ENCODE assay signal across 23 mouse cellular contexts in genomic region chr15:78158335-78158734, GRCm38 (mm10). TPM values are rescaled to one million over a fixed set of nuclear protein-coding genes. Genes with fewer than 3 reads are reported as not detected.
"Had no signal": no experiment of that assay in that cellular context is flagged by ENCODE, and none has a peak within 500 bp of the region (broad histone marks: within the 10 kb centered on the region; RNA-seq: fewer than 3 reads in every experiment).

No protein-coding gene starts in this region.

- H3K36me3 ChIP-seq: lung, embryonic 15.5 days; midbrain, embryonic 15.5 days; stomach, embryonic 15.5 days had no signal

- H3K9ac ChIP-seq: lung, embryonic 15.5 days; midbrain, embryonic 13.5 days; midbrain, embryonic 15.5 days; neural tube, embryonic 12.5 days; stomach, embryonic 15.5 days had no signal

- H3K4me3 ChIP-seq: lung, embryonic 15.5 days; megakaryocyte, embryonic 14.5 days; midbrain, embryonic 13.5 days; midbrain, embryonic 15.5 days; neural tube, embryonic 12.5 days; stomach, embryonic 15.5 days had no signal

- H3K4me2 ChIP-seq: lung, embryonic 15.5 days; midbrain, embryonic 11.5 days; midbrain, embryonic 13.5 days; midbrain, embryonic 15.5 days; neural tube, embryonic 12.5 days; stomach, embryonic 15.5 days had no signal

- H3K27me3 ChIP-seq: lung, embryonic 15.5 days; midbrain, embryonic 13.5 days; midbrain, embryonic 15.5 days; neural tube, embryonic 12.5 days; stomach, embryonic 15.5 days had no signal

- ATAC-seq: lung, postnatal 0 days; midbrain, embryonic 13.5 days; midbrain, embryonic 15.5 days had no signal

- DNase-seq: lung, adult 2 months; lung, postnatal 14 days; lung, postnatal 36 days; right cerebral cortex, postnatal 14 days; thymus, adult 2 months; thymus, postnatal 25 days; thymus, postnatal 4 days had no signal

- H3K27ac ChIP-seq: lung, embryonic 15.5 days; macrophage; midbrain, embryonic 13.5 days; midbrain, embryonic 15.5 days; neural tube, embryonic 12.5 days; stomach, embryonic 15.5 days; stomach, postnatal 0 days had no signal

- H3K4me1 ChIP-seq: lung, embryonic 15.5 days; megakaryocyte, embryonic 14.5 days; midbrain, embryonic 15.5 days; neural tube, embryonic 12.5 days; stomach, embryonic 15.5 days had no signal

- H3K9me3 ChIP-seq: lung, embryonic 15.5 days; megakaryocyte, embryonic 14.5 days; midbrain, embryonic 13.5 days; midbrain, embryonic 15.5 days; neural tube, embryonic 12.5 days; stomach, embryonic 15.5 days had no signal

RNA-seq across cellular contexts. Expression of gene Cacng2, which starts 38.5 kb away (rescaled TPM):
- total RNA-seq: megakaryocyte progenitor cell, adult 5-6 weeks; monocyte, adult 5-6 weeks; neutrophil, adult 5-6 weeks had no signal
- polyA plus RNA-seq: lung, adult 2 months; lung, embryonic 15.5 days; lung, postnatal 0 days; macrophage; spleen, adult 2 months; thymus, adult 2 months; urinary bladder, adult 2 months had no signal

RNA-seq across cellular contexts. Expression of gene Pvalb, which starts 47.9 kb away (rescaled TPM):
- total RNA-seq: megakaryocyte progenitor cell, adult 5-6 weeks; monocyte, adult 5-6 weeks; neutrophil, adult 5-6 weeks had no signal
- polyA plus RNA-seq: lung, postnatal 0 days; macrophage; midbrain, embryonic 11.5 days; spleen, adult 2 months; stomach, postnatal 0 days; testis, adult 2 months; urinary bladder, adult 2 months had no signal
